Mouse (Mus musculus) hindbrain, embryonic 14.5 days (tissue): ENCODE measurements around the gene Amph. TPM values are rescaled to one million over a fixed set of nuclear protein-coding genes. Genes with fewer than 3 reads are reported as not detected.
"Not testable (repeated sequence)": the region's sequence is repeated elsewhere in the genome, so short reads cannot be mapped to it uniquely, and the experiment has no call there.

Experiments
- ATAC-seq: fragments of 200-750 bp; cut with Nextera tagmentation; 2 replicates; pipeline ENCODE4 v1.8.0; 2017; ENCODE audit warnings: moderate number of reproducible peaks, mild to moderate bottlenecking, moderate TSS enrichment, moderate library complexity; ENCODE audit not compliant: low FRiP score
- DNase-seq: peaks from one replicate; pipeline ENCODE4 v3.0.0-alpha.2; 2015; ENCODE audit warnings: low spot score
- H3K27ac ChIP-seq: fragments of 300-500 bp; sonication (generic); 2 replicates; pipeline ENCODE4 v1.5.1; 2014; ENCODE audit warnings: mild to moderate bottlenecking, moderate library complexity
- H3K27me3 ChIP-seq: fragments of 300-500 bp; sonication (generic); 2 replicates; pipeline ENCODE4 v1.6.1; 2014; ENCODE audit warnings: mild to moderate bottlenecking, low read length, mixed read lengths; ENCODE audit not compliant: control insufficient read depth, insufficient read depth
- H3K36me3 ChIP-seq: fragments of 300-500 bp; sonication (generic); replicated peaks from 2 replicates; pipeline ENCODE4 v1.6.1; 2014; ENCODE audit not compliant: control insufficient read depth, insufficient read depth
- H3K4me1 ChIP-seq: fragments of 300-500 bp; sonication (generic); replicated peaks from 2 replicates; pipeline ENCODE4 v1.6.1; 2014; ENCODE audit warnings: antibody characterized with exemption, low read length, mixed read lengths; ENCODE audit not compliant: control insufficient read depth, insufficient read depth
- H3K4me2 ChIP-seq: fragments of 300-500 bp; sonication (generic); replicated peaks from 2 replicates; pipeline ENCODE4 v1.6.1; 2014; ENCODE audit warnings: mild to moderate bottlenecking, moderate library complexity
- H3K4me3 ChIP-seq: fragments of 300-500 bp; sonication (generic); replicated peaks from 2 replicates; pipeline ENCODE4 v1.5.1; 2014; ENCODE audit warnings: mild to moderate bottlenecking, low read length
- H3K9ac ChIP-seq: fragments of 300-500 bp; sonication (generic); 2 replicates; pipeline ENCODE4 v1.6.1; 2014
- H3K9me3 ChIP-seq: fragments of 300-500 bp; sonication (generic); 2 replicates; pipeline ENCODE4 v1.6.1; 2016; ENCODE audit warnings: low read length; ENCODE audit not compliant: control insufficient read depth
- WGBS: fragments of 180-500 bp; shearing (Covaris S2); extraction: QIAGEN DNeasy Blood & Tissue Kit; methylation state at CpG from one replicate; pipeline ENCODE4 v1.1.7; 2014; 5-methylcytosine and 5-hydroxymethylcytosine counted together
- polyA plus RNA-seq: library from polyadenylated mRNA; unstranded; fragments of >200 nt; fragmentation: Nextera tagmentation; extraction: Ambion mirVana; gene quantifications from 2 replicates; pipeline ENCODE4 v1.2.1, GENCODE M21; 2014

Gene Amph
- polyA plus RNA-seq, 1 experiment from 2014 or later = 76.8 TPM

DNA sequence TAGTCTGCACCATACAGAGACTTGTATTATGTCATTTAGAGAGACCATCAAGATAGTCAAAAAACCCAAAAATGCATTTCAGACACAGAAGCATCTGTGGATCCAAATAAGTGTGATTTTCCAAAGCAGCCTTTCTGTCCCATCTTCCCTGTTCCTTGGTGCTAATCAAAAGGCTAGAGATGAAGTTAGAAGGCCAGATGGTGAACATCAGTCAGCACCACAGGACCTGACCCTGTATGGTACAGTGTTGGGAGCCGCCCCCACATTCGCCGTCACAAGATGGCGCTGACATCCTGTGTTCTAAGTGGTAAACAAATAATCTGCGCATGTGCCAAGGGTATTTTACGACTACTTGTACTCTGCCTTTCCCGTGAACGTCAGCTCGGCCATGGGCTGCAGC is 166.8 kb downstream of the Amph start:
- not testable (repeated sequence) for ATAC-seq, H3K4me2 ChIP-seq, H3K9ac ChIP-seq, H3K27ac ChIP-seq, H3K36me3 ChIP-seq, DNase-seq, H3K9me3 ChIP-seq, H3K4me3 ChIP-seq, H3K27me3 ChIP-seq, H3K4me1 ChIP-seq
- 100% methylated on average over 4 of the region's 9 CpGs for WGBS

DNA sequence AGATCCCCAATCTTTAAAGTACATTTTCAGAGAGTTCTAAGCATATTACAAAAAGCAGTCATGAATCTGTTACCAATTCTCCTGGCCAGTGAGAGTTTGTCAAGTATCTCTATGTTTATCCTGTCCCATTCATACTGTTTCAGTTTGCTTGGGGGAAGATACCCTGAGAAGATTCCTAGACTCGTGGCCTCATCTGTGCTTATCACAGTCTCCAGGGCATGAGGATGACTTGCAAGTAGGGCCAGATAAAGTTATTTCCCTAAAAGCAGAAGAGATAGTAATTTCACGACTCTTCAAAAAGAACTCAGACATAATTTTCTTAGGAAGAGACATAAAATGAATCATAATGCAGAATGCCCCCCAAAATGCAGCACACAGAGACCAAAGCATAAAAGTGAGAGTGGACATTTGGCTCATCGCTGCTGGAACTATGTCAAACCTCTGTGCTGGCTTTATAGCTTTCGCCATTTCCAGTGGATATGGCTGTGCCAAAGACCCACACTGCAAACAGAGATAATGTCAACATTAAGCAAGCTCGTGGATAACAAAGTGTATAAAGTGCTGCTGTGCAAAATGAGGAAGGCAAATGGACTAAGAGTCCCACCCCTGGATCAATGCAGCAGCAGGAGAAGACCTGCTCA is 179.0 kb downstream of the Amph start:
- Histone ChIP-seq H3K4me1 (no peaks in the 10 kb centered on the region), H3K36me3 (no peaks in the 10 kb centered on the region; the same call in none of the 2 replicates), H3K4me3 (no peak overlapping the region), H3K9ac (no peak overlapping the region), H3K4me2 (no peak overlapping the region), H3K27me3 (no peaks in the 10 kb centered on the region), H3K9me3 (no peaks in the 10 kb centered on the region), H3K27ac (no peak overlapping the region)
- DNase-seq (no peak), ATAC-seq (no peak)
- WGBS = 89% methylated on average over 5 of the region's 5 CpGs

GRCm38 (mm10) chr13:19133833-19134232 is 185.8 kb downstream of the Amph start:
- Histone ChIP-seq H3K4me1 (no peaks in the 10 kb centered on the region), H3K9me3 (no peaks in the 10 kb centered on the region), H3K9ac (no peak overlapping the region), H3K27me3 (no peaks in the 10 kb centered on the region), H3K27ac (no peak overlapping the region), H3K4me3 (no peak overlapping the region), H3K4me2 (no peak overlapping the region), H3K36me3 (no peaks in the 10 kb centered on the region; the same call in 1 of the 2 replicates)
- 41% methylated on average over 4 of the region's 4 CpGs for WGBS
- ATAC-seq (peak; percentile 70; the same call in 1 of the 2 replicates), DNase-seq (peak; percentile 77)

DNA sequence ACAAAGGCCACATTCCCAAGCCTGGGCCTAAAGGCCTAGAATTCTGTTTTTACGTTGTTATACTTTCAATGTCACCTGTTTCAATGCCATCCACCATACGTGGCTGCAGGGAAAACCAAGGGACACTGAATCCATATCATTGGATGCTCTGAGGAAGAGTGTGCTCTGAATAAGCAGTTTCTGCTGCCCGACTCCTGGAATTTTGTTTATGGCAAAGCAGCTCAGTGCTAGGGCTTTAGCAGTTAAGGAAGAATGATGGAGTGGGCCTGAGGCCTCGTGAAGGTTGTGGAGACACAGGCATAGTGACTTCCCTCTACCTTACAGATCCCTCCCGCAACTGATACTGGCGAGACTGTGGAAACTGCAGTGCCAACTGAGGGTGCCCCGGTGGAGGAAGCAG is 189.2 kb downstream of the Amph start:
- no peak overlapping the region for H3K27ac ChIP-seq
- no peak overlapping the region for H3K4me3 ChIP-seq
- no peak overlapping the region for H3K9ac ChIP-seq
- peaks cover 11% of the 10 kb centered on the region; the same call in 1 of the 2 replicates for H3K36me3 ChIP-seq
- 75% methylated on average over 7 of the region's 7 CpGs for WGBS
- no peaks in the 10 kb centered on the region for H3K4me1 ChIP-seq
- no peaks in the 10 kb centered on the region for H3K9me3 ChIP-seq
- no peaks in the 10 kb centered on the region for H3K27me3 ChIP-seq
- ATAC-seq = no peak
- no peak overlapping the region for H3K4me2 ChIP-seq
- no peak for DNase-seq

GRCm38 (mm10) chr13:19137932-19138331 is 189.9 kb downstream of the Amph start:
- peaks cover 11% of the 10 kb centered on the region; the same call in 1 of the 2 replicates for H3K36me3 ChIP-seq
- no peak overlapping the region for H3K9ac ChIP-seq
- no peaks in the 10 kb centered on the region for H3K27me3 ChIP-seq
- H3K27ac ChIP-seq = no peak overlapping the region
- no peak for DNase-seq
- H3K4me2 ChIP-seq = no peak overlapping the region
- no peak overlapping the region for H3K4me3 ChIP-seq
- no peak for ATAC-seq
- no peaks in the 10 kb centered on the region for H3K4me1 ChIP-seq
- no peaks in the 10 kb centered on the region for H3K9me3 ChIP-seq
- 34% methylated on average over 5 of the region's 5 CpGs for WGBS

DNA sequence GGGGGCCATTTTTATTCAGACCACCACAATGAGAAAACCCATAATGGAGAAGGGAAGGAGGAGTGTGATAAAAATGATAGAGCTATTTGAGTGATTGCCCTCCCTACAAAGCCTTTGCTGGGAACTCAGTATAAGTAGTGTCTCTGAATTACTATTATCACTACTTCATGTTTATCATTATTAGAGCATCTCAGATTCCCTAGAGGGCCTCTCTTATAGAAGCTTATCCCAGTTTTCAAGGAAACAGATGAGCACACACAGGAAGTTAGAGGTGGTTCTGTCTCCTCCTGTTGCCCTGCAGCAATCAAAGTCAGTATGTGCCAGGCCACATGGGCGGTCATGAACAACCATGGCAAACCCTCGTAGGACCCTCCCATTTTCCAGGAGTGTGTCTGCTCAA is 190.5 kb downstream of the Amph start:
- Histone ChIP-seq H3K4me3 (no peak overlapping the region), H3K9me3 (no peaks in the 10 kb centered on the region), H3K4me1 (no peaks in the 10 kb centered on the region), H3K4me2 (no peak overlapping the region), H3K36me3 (peaks cover 11% of the 10 kb centered on the region; the same call in 1 of the 2 replicates), H3K27me3 (no peaks in the 10 kb centered on the region), H3K9ac (no peak overlapping the region), H3K27ac (no peak overlapping the region)
- DNase-seq (no peak), ATAC-seq (no peak)
- WGBS = 93% methylated on average over 2 of the region's 2 CpGs

- Histone ChIP-seq H3K36me3 (peaks cover 11% of the 10 kb centered on the region; the same call in 1 of the 2 replicates), H3K4me3 (no peak overlapping the region), H3K9ac (no peak overlapping the region), H3K27me3 (no peaks in the 10 kb centered on the region), H3K9me3 (no peaks in the 10 kb centered on the region), H3K4me2 (no peak overlapping the region), H3K4me1 (no peaks in the 10 kb centered on the region), H3K27ac (no peak overlapping the region)
- DNase-seq = no peak
- WGBS = 91% methylated on average over 7 of the region's 7 CpGs
- ATAC-seq = no peak
Measured at GRCm38 (mm10) chr13:19139104-19139503, 191.1 kb downstream of the Amph start.

DNA sequence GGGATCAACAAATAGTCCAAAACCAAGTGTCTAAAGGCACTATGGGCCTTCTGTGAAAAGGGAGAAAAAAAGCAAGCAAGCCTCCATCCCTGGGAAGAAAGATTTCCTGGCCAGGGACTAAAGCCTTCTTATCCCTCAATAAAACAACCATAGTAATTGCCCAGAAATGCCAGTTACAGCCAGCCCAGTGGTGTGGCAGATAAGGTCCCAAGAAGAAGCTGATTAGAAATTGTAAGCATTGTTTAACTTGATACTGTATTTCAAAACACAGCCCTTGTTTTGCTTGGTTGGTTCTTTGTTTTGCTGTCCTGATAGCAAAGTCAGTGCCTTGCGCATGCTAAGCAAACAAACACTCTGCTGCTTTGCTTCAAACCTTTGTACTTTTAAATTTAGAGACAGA is 191.8 kb downstream of the Amph start:
- no peaks in the 10 kb centered on the region for H3K9me3 ChIP-seq
- peaks cover 11% of the 10 kb centered on the region; the same call in 1 of the 2 replicates for H3K36me3 ChIP-seq
- DNase-seq = no peak
- no peak overlapping the region for H3K4me2 ChIP-seq
- no peaks in the 10 kb centered on the region for H3K27me3 ChIP-seq
- 71% methylated on average over 1 of the region's 1 CpGs for WGBS
- no peak overlapping the region for H3K4me3 ChIP-seq
- H3K4me1 ChIP-seq = no peaks in the 10 kb centered on the region
- no peak overlapping the region for H3K27ac ChIP-seq
- ATAC-seq = no peak
- H3K9ac ChIP-seq = no peak overlapping the region

DNA sequence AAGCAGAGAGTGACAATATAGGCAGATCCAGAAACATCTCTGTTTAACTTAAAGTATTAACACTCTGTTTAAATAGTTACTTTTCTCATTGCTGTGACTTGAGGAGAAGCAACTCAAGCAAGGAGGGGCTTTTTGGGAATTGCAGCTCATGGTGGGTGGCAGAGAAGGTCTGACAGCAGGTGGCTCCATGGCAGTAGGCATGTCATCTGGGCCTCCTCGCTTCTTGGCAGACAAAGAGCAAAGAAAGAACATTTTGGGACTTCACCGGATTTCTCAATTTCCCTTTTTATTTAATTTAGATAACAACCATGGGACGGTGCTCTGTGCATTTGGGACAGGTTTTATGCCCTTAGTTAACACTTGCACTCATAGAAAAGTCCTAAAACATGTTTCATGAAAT is 195.8 kb downstream of the Amph start:
- H3K27ac ChIP-seq = no peak overlapping the region
- no peaks in the 10 kb centered on the region for H3K27me3 ChIP-seq
- no peak overlapping the region for H3K4me3 ChIP-seq
- DNase-seq = no peak
- no peak overlapping the region for H3K9ac ChIP-seq
- no peak for ATAC-seq
- 77% methylated on average over 3 of the region's 3 CpGs for WGBS
- peaks cover 15% of the 10 kb centered on the region; the same call in 1 of the 2 replicates for H3K36me3 ChIP-seq
- H3K9me3 ChIP-seq = no peaks in the 10 kb centered on the region
- H3K4me2 ChIP-seq = no peak overlapping the region
- no peaks in the 10 kb centered on the region for H3K4me1 ChIP-seq

DNA sequence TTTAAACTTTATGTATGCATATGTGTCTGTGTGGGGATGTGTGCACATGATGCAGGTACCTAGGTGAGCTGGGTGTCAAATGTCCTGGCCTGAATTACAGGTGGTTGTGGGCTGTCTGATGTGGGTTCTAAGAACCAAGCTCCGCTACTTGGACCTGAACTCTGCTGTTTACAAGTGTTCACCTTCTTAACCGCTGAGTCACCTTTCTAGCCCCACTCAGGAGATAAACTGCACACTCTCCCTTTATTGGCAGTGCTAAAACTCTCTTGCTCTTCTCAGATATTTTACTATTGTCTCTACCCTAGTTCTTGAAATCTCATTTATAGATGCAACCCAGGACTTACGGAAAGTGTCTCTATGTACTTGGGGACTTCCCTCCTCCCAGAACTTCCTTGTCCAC is 199.5 kb downstream of the Amph start:
- WGBS = 96% methylated on average over 3 of the region's 3 CpGs
- Histone ChIP-seq H3K27ac (no peak overlapping the region), H3K4me3 (no peak overlapping the region), H3K4me2 (no peak overlapping the region), H3K9me3 (no peaks in the 10 kb centered on the region), H3K9ac (no peak overlapping the region), H3K4me1 (no peaks in the 10 kb centered on the region), H3K36me3 (peaks cover 22% of the 10 kb centered on the region; the same call in 1 of the 2 replicates), H3K27me3 (no peaks in the 10 kb centered on the region)
- DNase-seq (no peak), ATAC-seq (no peak)
